Mouse (Mus musculus) left cerebral cortex, adult 2 months (tissue): ENCODE results near the gene Syk. TPM values are rescaled to one million over a fixed set of nuclear protein-coding genes. Genes with fewer than 3 reads are reported as not detected.

ENCODE experiments used
- DNase-seq, 2 experiments: peaks; one replicate each; pipeline ENCODE4 v3.0.0; 2021 to 2022; ENCODE audit warnings: low spot score in 2 of 2, mixed read lengths in 1 of 2; ENCODE audit errors: extremely low spot score in 1 of 2
- H3K27ac ChIP-seq: fragments of 200-600 bp; 2 replicates; pipeline ENCODE4 v1.8.1; 2022
- H3K4me3 ChIP-seq: fragments of 200-600 bp; 2 replicates; pipeline ENCODE4 v1.8.1; 2022
- CTCF ChIP-seq: fragments of 200-600 bp; IDR thresholded peaks from 2 replicates; pipeline ENCODE4 v1.8.1; 2022; ENCODE audit warnings: antibody characterized with exemption, mild to moderate bottlenecking, moderate library complexity
- intact Hi-C: fragments of 180-260 bp; cut with DNase I; formaldehyde crosslinking; loops from one replicate; pipeline ENCODE4 v1.15.1; 2025
- total RNA-seq, 2 experiments: library from RNA; stranded (reverse); gene quantifications; 2 replicates each; pipeline ENCODE4 v1.2.3; 2021

Syk gene
- total RNA-seq, 2 experiments from 2014 or later, result 2.6 to 3.3 TPM

DNA sequence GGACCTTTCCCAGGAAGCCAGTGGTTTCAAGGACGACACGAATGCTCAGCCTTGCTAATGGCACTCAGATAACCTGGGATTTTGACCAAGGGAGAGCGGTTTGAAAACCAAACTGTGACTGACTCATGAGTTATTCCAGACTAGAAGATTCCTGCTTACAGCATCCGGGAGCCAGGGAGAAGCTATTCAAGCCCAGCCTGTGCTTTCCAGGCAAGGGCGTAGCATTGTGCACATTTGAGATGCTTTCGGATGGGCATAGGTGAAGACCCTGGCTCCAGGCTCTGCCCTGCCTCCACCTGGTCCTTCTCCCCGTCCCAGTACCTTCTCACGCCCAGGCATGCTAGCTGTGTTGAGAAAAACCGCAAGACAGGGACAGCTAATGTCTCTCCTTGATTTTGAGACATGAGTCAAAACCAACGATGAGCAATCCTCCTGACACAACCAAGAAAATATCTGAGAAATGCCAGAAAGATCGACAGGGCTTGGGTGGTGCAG is 76.2 kb downstream of the Syk start:
- intact Hi-C loops, result loop anchor here (2.0 to 10.0 kb wide), 4 partner anchors 53 to 438 kb away; no protein-coding TSS in a partner anchor
- DNase-seq, result no peak
- H3K27ac ChIP-seq, result no peak overlapping the region
- no peak overlapping the region for H3K4me3 ChIP-seq
- TF ChIP-seq CTCF, result no peak

DNA sequence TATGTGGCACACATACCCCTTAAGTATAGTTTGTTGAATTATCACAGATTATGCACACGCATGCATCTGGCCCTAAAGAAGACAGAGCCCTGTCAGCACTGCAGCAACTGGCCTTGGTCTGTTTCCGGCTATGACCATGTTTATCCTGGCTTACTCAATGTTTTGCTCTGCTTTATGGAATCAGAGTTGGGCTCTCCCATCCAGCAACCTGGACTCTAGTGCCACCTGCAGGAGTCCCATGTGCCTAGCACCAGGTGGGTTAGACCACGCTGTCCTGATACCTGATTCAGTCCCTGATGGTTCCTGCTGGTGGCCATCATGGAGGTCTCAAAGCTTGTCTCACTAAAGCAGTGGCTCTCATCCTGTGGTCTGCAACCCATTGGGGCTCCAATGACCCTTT is 86.9 kb downstream of the Syk start:
- peak; percentile 48 for TF ChIP-seq CTCF
- Histone ChIP-seq H3K27ac (no peak overlapping the region), H3K4me3 (no peak overlapping the region)
- DNase-seq, result no peak
- intact Hi-C loops, result no loop called here

DNA sequence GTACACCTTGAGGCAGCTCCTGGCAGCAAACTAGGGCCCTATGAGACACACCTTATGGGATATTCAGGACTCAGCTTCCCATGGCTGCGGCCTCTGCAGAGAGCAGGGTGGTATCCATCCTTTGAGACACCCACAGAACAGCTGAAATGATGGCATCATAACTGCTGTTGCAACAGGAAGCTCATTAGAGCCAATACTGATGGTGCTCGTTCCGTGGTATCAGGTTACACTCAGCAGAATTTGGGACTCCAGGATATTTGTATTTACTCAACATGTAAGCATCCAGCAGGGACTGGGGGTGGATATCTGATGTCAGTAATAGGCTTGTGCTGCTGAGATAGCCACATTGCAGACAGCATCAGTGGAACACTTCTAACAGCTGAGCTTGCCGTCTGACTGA is 90.3 kb downstream of the Syk start:
- TF ChIP-seq CTCF, result no peak
- Histone ChIP-seq H3K4me3 (no peak overlapping the region), H3K27ac (no peak overlapping the region)
- DNase-seq, result no peak
- intact Hi-C loops, result no loop called here

DNA sequence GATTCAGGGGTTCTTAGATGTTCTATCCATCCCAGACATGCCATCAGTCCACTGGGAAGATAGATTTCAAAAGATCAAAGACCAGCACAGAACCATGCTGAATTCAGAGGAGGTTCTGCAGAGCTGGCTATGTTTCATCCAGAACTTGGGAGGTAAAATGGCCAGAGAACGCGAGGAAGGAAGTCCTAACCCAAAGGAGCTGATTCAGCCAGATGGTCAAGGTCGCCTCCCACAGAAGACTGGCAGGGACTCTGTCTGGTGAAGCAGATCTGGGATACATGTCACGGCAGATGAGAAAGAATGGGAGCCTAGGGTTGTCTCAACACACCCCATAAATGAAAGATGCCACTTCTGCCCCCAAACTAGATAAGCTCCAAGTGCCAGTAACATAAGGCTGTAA is 90.9 kb downstream of the Syk start:
- H3K27ac ChIP-seq, result no peak overlapping the region
- TF ChIP-seq CTCF, result no peak
- no peak for DNase-seq
- intact Hi-C loops, result no loop called here
- H3K4me3 ChIP-seq, result no peak overlapping the region

DNA sequence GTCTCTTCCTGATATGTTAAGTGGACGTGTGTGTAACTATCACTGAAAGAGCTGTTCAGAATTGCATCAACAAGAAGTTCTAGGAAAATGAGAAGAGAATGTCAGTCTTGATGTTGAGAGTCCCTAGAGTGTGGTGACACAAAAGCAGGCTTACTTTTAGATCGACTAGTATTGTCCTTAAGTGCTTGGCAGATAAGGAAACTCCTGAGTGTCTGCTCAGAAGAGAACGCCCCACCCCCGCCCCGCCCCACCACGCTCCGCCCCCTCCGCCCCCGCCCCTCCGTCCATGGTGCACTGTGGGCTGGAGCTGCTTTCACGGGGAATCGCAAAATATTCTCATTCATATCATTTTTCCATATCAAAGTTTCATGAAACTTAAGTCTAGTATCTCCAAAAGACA is 91.9 kb downstream of the Syk start:
- Histone ChIP-seq H3K27ac (no peak overlapping the region), H3K4me3 (no peak overlapping the region)
- TF ChIP-seq CTCF, result no peak
- intact Hi-C loops, result no loop called here
- DNase-seq, result no peak

DNA sequence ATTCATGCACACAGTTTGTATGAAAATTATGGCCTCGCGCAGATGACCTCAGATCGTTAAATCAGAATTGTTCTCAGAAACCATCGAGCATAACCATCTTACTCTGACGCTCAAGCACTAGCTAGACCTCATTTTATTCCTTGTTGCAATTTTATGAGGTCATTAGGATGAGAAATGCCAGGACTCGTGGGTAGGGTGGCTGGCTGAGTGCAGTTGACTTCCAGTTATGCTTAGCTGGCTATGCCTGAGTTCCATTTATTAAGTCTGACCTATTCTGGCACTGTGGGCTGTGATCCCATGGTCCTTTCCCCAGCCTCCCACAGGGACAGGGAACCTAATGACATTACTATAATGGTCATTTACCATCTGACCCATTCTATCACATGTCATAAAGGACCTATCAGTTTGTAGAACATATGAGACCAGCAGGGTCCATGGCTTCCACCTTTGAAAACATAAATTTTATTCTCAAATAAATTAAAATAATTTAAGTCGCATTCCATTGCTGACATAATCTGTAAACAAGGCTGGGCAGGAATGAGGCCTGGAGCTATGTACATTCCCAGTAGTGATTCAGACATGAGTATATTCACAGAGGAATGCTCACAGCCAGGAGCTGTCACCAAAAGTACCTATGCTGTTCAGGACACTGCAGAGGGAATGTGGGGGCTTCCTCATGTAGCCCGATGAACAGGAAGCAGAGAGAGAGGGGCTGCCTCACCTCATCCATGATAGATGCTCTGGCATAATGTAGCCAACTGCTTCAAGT is 92.7 kb downstream of the Syk start:
- no peak overlapping the region for H3K27ac ChIP-seq
- no peak for TF ChIP-seq CTCF
- no peak overlapping the region for H3K4me3 ChIP-seq
- DNase-seq, result no peak
- intact Hi-C loops, result no loop called here

DNA sequence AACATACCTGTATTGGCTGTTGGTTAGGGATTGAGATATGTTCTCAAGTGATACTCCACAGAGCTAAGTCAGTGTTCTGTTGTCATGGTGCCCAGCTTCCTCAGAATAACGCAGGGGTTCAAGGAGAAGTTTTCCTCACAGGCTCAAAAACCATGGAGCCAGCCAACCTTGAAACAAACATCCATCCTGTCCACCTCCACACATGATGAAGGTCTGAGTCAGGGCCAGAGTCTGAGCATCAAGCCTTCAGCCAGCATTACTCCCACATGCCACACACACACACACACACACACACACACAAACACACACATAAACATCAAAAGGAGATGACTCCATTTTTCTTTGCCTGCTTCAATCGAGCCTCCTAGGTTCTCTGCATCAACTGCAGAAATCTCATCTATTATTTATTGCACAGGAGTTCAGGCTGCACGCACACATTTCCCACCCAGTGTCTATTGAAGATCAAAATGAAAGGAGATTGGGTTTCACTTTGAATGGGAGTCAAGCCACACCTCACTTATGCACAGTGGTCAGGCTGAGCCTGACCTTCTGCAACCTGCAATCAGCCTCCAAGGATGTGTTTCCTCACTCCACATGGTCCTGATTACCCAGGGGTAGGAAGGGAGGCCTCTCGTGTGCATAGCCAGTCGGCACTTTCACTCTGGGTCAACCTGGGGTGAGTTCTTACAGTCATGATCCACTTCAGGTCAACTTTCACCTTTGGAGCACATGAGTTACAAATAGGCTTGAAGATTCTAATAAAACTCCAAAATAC is 93.9 kb downstream of the Syk start:
- intact Hi-C loops, result no loop called here
- DNase-seq, result no peak
- H3K4me3 ChIP-seq, result no peak overlapping the region
- H3K27ac ChIP-seq, result no peak overlapping the region
- TF ChIP-seq CTCF, result no peak

DNA sequence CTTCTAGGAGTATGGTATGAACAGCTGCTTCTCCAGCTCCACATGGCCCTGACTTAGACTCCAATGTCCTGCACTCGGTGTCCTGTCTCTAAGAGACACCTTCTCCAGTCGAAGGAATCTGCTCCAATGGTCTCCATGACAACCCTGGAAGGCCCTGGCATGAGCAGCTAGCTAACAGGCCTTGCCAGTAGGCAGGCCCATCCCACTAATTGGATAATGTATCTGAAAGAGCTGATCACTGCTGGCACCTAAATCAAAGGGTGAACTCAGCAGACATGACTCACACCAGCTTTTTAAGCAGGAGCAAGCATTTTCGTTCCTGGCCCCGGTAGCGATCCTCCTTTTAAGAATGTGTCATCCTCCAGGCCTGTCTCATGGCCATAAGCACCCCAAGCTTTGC is 96.9 kb downstream of the Syk start:
- intact Hi-C loops, result no loop called here
- Histone ChIP-seq H3K4me3 (no peak overlapping the region), H3K27ac (peak overlapping the region; percentile 8; the same call in 1 of the 2 replicates)
- peak; percentile 32 to 55 for DNase-seq
- TF ChIP-seq CTCF, result no peak

DNA sequence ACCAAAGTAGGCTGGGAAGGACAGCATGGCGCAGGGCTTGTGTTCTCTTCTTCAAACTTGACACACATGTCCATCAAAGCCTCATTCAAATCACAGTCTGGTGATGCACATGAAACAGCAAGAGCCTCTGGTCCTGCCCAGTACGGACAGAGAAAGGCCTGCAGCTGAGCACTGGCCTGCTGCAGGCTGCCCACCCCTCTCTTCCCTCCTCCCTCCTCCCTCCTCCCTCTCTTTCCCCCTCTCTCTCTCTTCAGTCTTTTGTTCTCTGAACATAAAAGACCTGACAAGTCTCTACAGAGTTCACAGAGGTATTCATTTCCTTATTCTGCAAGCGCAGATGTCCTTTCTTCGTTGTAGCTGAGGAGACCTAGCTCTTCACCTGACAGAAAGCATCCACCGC is 99.1 kb downstream of the Syk start:
- intact Hi-C loops, result no loop called here
- Histone ChIP-seq H3K27ac (no peak overlapping the region), H3K4me3 (no peak overlapping the region)
- no peak for DNase-seq
- no peak for TF ChIP-seq CTCF

DNA sequence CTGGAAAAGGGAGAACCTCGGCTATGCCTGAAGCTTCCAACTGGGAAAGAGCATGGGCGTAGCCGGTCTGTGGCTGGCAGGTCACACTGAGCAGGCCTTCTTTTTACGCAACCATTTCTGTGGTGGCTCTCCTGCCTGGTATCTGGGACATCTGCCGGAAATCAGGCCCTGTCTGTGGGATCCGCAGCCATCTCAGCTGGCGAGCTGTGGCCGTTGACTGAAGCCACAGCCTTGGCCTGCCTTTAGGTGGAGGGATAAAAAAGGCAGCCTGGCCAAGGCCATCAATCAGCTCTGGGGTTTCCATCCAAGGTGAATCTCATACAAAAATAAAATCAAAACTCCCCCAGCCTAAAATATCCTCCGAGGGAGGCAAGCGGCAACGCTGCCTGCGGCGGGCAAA is 107.5 kb downstream of the Syk start:
- no peak for DNase-seq
- intact Hi-C loops, result no loop called here

DNA sequence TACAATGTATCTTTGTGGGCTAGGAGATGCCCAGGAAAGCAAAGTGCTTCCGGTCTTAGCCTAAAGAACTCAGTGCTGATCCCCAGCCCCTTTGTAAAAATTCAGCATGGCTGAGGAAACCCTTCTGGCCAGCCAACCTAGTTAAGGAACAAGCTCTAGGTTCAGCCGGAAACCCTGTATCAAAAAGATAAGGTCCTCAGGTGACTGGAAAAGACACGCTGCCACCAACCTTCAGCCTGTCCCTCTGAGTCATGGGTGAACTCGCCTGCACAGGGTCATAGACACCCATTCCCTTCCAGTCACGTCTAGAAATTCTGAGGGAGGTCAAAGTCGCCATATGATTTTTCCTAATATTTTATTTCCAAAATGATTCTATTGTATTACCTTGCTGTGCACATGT is 109.3 kb downstream of the Syk start:
- TF ChIP-seq CTCF, result no peak
- Histone ChIP-seq H3K4me3 (no peak overlapping the region), H3K27ac (no peak overlapping the region)
- no peak for DNase-seq
- intact Hi-C loops, result no loop called here

More for the DNA sequence above, 107.5 kb downstream of the Syk start:
- H3K27ac ChIP-seq, result no peak overlapping the region
- no peak for TF ChIP-seq CTCF
- H3K4me3 ChIP-seq, result no peak overlapping the region

DNA sequence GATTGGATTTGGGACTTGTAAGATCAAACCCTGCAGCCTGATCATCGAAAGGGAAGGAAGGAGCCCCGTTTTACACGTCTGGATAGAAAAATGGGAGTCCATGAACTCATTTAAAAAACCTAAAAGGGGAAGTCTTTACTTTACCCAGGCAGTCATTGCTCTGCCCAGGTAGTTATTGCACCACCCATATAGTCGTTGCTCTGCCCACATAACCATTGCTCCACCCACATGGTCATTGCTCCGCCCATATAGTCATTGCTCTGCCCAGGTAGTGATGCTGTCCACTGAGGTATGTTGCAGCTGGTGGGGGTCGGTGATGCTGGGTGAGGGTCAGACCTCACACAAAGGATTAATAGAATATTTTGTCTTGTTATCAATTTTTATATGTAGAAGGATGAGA is 111.9 kb downstream of the Syk start:
- Histone ChIP-seq H3K4me3 (no peak overlapping the region), H3K27ac (no peak overlapping the region)
- DNase-seq, result no peak
- intact Hi-C loops, result no loop called here
- no peak for TF ChIP-seq CTCF

Other genes with a start within 250 kb of the Syk start
- 100 to 1,000 TPM; 170 to 185 TPM for gene Diras2, start 51.9 kb upstream of the Syk start, total RNA-seq